Mouse (Mus musculus) liver, adult 2 months (tissue): ENCODE results near the gene Islr2.

Experiments
- CTCF ChIP-seq: fragments of 200-500 bp; IDR thresholded peaks from 2 replicates; pipeline ENCODE4 v1.5.1; 2011; ENCODE audit warnings: low read depth, low read length, control low read depth
- POLR2A ChIP-seq: fragments of 200-500 bp; IDR thresholded peaks from 2 replicates; pipeline ENCODE4 v1.6.1; 2011; ENCODE audit warnings: low read length, control low read depth; ENCODE audit not compliant: insufficient read depth; ENCODE audit errors: extremely low read depth

- TF ChIP-seq POLR2A (no peak), CTCF (no peak)
These were observed 45.4 kb downstream of the Islr2 start for GRCm38 (mm10) chr9:58158541-58159311.
